Mouse (Mus musculus) heart, postnatal 0 days (tissue): ENCODE data around the gene Sh3glb1.

Experiments used
- CTCF ChIP-seq: IDR thresholded peaks from 2 replicates; pipeline ENCODE4 v1.5.1; 2016; ENCODE audit warnings: antibody characterized with exemption, control low read depth, low read depth
- EP300 ChIP-seq: IDR thresholded peaks from 2 replicates; pipeline ENCODE4 v1.6.1; 2016; ENCODE audit warnings: antibody characterized with exemption, low read depth

GRCm38 (mm10) chr3:144765161-144765560 lies 45.0 kb upstream of the Sh3glb1 start:
- no peak for TF ChIP-seq CTCF
- no peak for TF ChIP-seq EP300
